Mouse (Mus musculus): ENCODE data around the gene Defa30.
"Not testable (repeated sequence)": the region's sequence is repeated elsewhere in the genome, so short reads cannot be mapped to it uniquely, and the experiment has no call there.

Defa30 gene

DNA sequence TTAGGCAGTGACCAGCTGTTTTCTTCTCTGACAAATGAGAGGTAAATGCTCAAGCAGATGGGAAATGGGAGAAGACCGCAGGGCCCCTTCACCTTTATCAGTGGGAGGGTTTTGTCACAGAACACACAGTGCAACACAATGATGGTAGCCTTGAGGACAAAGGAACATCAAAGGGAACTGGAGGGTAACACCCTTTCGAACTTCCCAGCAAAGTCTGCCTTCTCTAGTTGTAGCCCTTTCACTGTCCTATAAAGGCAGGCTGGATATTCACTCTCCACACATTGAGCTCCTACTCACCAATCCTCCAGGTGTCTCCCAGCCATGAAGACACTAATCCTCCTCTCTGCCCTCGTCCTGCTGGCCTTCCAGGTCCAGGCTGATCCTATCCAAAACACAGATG is at the start of gene Defa30:
Gene Defa30, plus strand, starts transcription at position 301 of the 400 bp plus-strand sequence.
- DNase-seq (ENCODE audit: low spot score in 2 of 2) = not testable (repeated sequence)

DNA sequence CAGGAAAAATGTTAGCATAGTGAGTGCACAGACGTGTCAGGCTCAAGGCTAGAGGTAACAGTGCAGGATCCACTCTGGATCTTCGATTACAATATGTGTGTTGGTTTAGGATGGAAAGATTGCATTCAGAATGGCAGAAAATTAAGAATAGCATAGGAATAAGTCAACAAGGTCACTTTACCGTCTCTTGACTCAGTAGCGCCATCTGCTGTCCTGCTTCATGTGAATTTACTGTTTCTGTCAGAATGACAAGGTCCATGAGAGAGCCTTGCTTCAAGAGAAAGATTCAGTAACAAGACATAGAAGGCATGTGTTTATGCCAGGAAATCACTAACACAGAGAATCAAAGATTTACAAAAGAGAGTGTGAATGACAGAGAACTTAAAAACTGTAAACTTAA is 41.3 kb upstream of the Defa30 start:
- DNase-seq (ENCODE audit: low spot score in 2 of 2) = no peak

GRCm38 (mm10) chr8:21095950-21096349 is 38.5 kb upstream of the Defa30 start, which contains the start of gene Gm14851:
TSS of gene Gm14851 (minus strand) at chr8:21096050.
- not testable (repeated sequence) for DNase-seq (ENCODE audit: low spot score in 2 of 2)

- not testable (repeated sequence) for DNase-seq (ENCODE audit: low spot score in 2 of 2)
Observed at GRCm38 (mm10) chr8:21161977-21162376, 27.5 kb downstream of the Defa30 start, which contains the start of gene Defa22. TSS of gene Defa22 (plus strand) at chr8:21162277.

All from spleen, postnatal 36 days (tissue).